Mouse (Mus musculus) CH12.LX (cell line): ENCODE data around the gene Rpl41. TPM values are rescaled to one million over a fixed set of nuclear protein-coding genes. Genes with fewer than 3 reads are reported as not detected.

ENCODE experiments used
- DNase-seq: peaks from one replicate; pipeline ENCODE4 v3.0.0-alpha.2; 2013; ENCODE audit errors: extremely low read depth
- H3K27ac ChIP-seq: 2 replicates; pipeline ENCODE4 v1.5.1; 2012; ENCODE audit warnings: low read depth, mild to moderate bottlenecking, control low read depth, moderate library complexity; ENCODE audit not compliant: insufficient read depth
- H3K27me3 ChIP-seq: replicated peaks from 2 replicates; pipeline ENCODE3; 2012; ENCODE audit warnings: inconsistent platforms
- H3K36me3 ChIP-seq, 2 experiments: replicated peaks in 1 of 2; 2 replicates each; pipeline versions ENCODE3 to v1.6.1; 2012; ENCODE audit warnings: inconsistent platforms in 1 of 2, low read length in 1 of 2, mild to moderate bottlenecking in 1 of 2, mixed read lengths in 1 of 2, moderate library complexity in 1 of 2; ENCODE audit not compliant: control insufficient read depth in 1 of 2, insufficient read depth in 1 of 2
- H3K4me1 ChIP-seq, 2 experiments: 2 replicates each; pipeline ENCODE4 v1.6.1; 2012; ENCODE audit warnings: inconsistent platforms in 1 of 2, moderate library complexity in 1 of 2; ENCODE audit not compliant: insufficient read depth in 2 of 2, control insufficient read depth in 1 of 2
- H3K4me2 ChIP-seq: 2 replicates; pipeline ENCODE4 v1.6.1; 2012; ENCODE audit warnings: low read depth, mild to moderate bottlenecking, control low read depth; ENCODE audit not compliant: poor library complexity, insufficient read depth, severe bottlenecking
- H3K4me3 ChIP-seq, 3 experiments: fragments of 150-350 bp in 1 of 3; sonication (generic) in 1 of 3; replicated peaks in 1 of 3; 2 replicates each; pipeline versions ENCODE3 to v1.5.1; 2011 to 2012; ENCODE audit warnings: low read depth in 2 of 3, low read length in 2 of 3, mild to moderate bottlenecking in 2 of 3, moderate library complexity in 2 of 3, control low read depth in 1 of 3, improper control_type of control experiment in 1 of 3, inconsistent platforms in 1 of 3, mixed read lengths in 1 of 3; ENCODE audit not compliant: poor library complexity in 1 of 3
- H3K79me2 ChIP-seq: replicated peaks from 2 replicates; pipeline ENCODE4 v1.6.1; 2012; ENCODE audit warnings: mild to moderate bottlenecking, moderate library complexity; ENCODE audit not compliant: control insufficient read depth, poor library complexity, insufficient read depth, severe bottlenecking; ENCODE audit errors: extremely low read depth
- H3K9ac ChIP-seq: 2 replicates; pipeline ENCODE4 v1.6.1; 2012; ENCODE audit warnings: low read depth, mild to moderate bottlenecking, control low read depth, moderate library complexity; ENCODE audit not compliant: insufficient read depth
- H3K9me3 ChIP-seq: replicated peaks from 2 replicates; pipeline ENCODE3; 2012; ENCODE audit warnings: low read length, inconsistent platforms, mixed read lengths
- BHLHE40 ChIP-seq: IDR thresholded peaks from 2 replicates; pipeline ENCODE4 v1.6.1; 2011; ENCODE audit warnings: mild to moderate bottlenecking, low read depth, low read length, improper control_type of control experiment
- CHD1 ChIP-seq: IDR thresholded peaks from 2 replicates; pipeline ENCODE4 v1.6.1; 2012; ENCODE audit warnings: low read depth, low read length, improper control_type of control experiment, inconsistent platforms
- CHD2 ChIP-seq: IDR thresholded peaks from 2 replicates; pipeline ENCODE4 v1.6.1; 2011; ENCODE audit warnings: low read length, improper control_type of control experiment
- CTCF ChIP-seq, 2 experiments: IDR thresholded peaks in 1 of 2; conservative IDR thresholded peaks in 1 of 2; 2 replicates each; pipeline ENCODE4 v1.5.1; 2011 to 2012; ENCODE audit warnings: low read depth in 2 of 2, low read length in 2 of 2, improper control_type of control experiment in 1 of 2, inconsistent platforms in 1 of 2, mild to moderate bottlenecking in 1 of 2, moderate library complexity in 1 of 2
- E2F4 ChIP-seq: IDR thresholded peaks from 2 replicates; pipeline ENCODE4 v1.6.1; 2011; ENCODE audit warnings: low read depth, low read length, improper control_type of control experiment; ENCODE audit not compliant: insufficient replicate concordance
- ELF1 ChIP-seq: IDR thresholded peaks from 2 replicates; pipeline ENCODE4 v1.6.1; 2014; ENCODE audit warnings: low read depth, mild to moderate bottlenecking, inconsistent platforms, low read length, improper control_type of control experiment
- EP300 ChIP-seq: IDR thresholded peaks from 2 replicates; pipeline ENCODE4 v1.6.1; 2011; ENCODE audit warnings: low read length, improper control_type of control experiment
- ETS1 ChIP-seq: conservative IDR thresholded peaks from 2 replicates; pipeline ENCODE4 v1.6.1; 2012; ENCODE audit warnings: low read depth, mild to moderate bottlenecking, inconsistent platforms, low read length, improper control_type of control experiment, moderate library complexity
- GABPA ChIP-seq: IDR thresholded peaks from 2 replicates; pipeline ENCODE4 v1.6.1; 2012; ENCODE audit warnings: low read depth, low read length, improper control_type of control experiment, inconsistent platforms; ENCODE audit not compliant: insufficient replicate concordance
- HCFC1 ChIP-seq: IDR thresholded peaks from 2 replicates; pipeline ENCODE4 v1.6.1; 2012; ENCODE audit warnings: low read depth, mild to moderate bottlenecking, inconsistent platforms, low read length, improper control_type of control experiment
- IRF4 ChIP-seq: IDR thresholded peaks from 2 replicates; pipeline ENCODE4 v1.6.1; 2014; ENCODE audit warnings: low read depth, mild to moderate bottlenecking, inconsistent platforms, low read length, improper control_type of control experiment
- JUN ChIP-seq: IDR thresholded peaks from 2 replicates; pipeline ENCODE4 v1.6.1; 2011; ENCODE audit warnings: low read depth, mild to moderate bottlenecking, low read length, improper control_type of control experiment, moderate library complexity; ENCODE audit not compliant: insufficient read depth
- JUND ChIP-seq: conservative IDR thresholded peaks from 2 replicates; pipeline ENCODE4 v1.6.1; 2011; ENCODE audit warnings: low read depth, low read length, improper control_type of control experiment
- KAT2A ChIP-seq: IDR thresholded peaks from 2 replicates; pipeline ENCODE4 v1.6.1; 2012; ENCODE audit warnings: low read length, improper control_type of control experiment, inconsistent platforms; ENCODE audit not compliant: insufficient replicate concordance
- MAFK ChIP-seq: IDR thresholded peaks from 2 replicates; pipeline ENCODE4 v1.6.1; 2011; ENCODE audit warnings: low read length, improper control_type of control experiment; ENCODE audit not compliant: insufficient replicate concordance
- MAX ChIP-seq: IDR thresholded peaks from 2 replicates; pipeline ENCODE4 v1.6.1; 2011; ENCODE audit warnings: low read length, improper control_type of control experiment
- MAZ ChIP-seq: IDR thresholded peaks from 2 replicates; pipeline ENCODE4 v1.6.1; 2012; ENCODE audit warnings: low read depth, mild to moderate bottlenecking, inconsistent platforms, low read length, improper control_type of control experiment, moderate library complexity
- MEF2A ChIP-seq: IDR thresholded peaks from 2 replicates; pipeline ENCODE4 v1.6.1; 2014; ENCODE audit warnings: low read depth, mild to moderate bottlenecking, inconsistent platforms, low read length, improper control_type of control experiment, borderline replicate concordance
- MXI1 ChIP-seq: IDR thresholded peaks from 2 replicates; pipeline ENCODE4 v1.6.1; 2011; ENCODE audit warnings: mild to moderate bottlenecking, low read depth, low read length, improper control_type of control experiment
- MYC ChIP-seq: IDR thresholded peaks from 2 replicates; pipeline ENCODE4 v1.6.1; 2011; ENCODE audit warnings: low read depth, mild to moderate bottlenecking, improper control_type of control experiment, low read length
- NELFE ChIP-seq: IDR thresholded peaks from 2 replicates; pipeline ENCODE4 v1.6.1; 2011; ENCODE audit warnings: low read depth, low read length, improper control_type of control experiment
- NRF1 ChIP-seq: IDR thresholded peaks from 2 replicates; pipeline ENCODE4 v1.6.1; 2014; ENCODE audit warnings: low read depth, mild to moderate bottlenecking, inconsistent platforms, low read length, improper control_type of control experiment, moderate library complexity
- PAX5 ChIP-seq: IDR thresholded peaks from 2 replicates; pipeline ENCODE4 v1.6.1; 2012; ENCODE audit warnings: low read length, inconsistent platforms, mixed read lengths
- POLR2A ChIP-seq: IDR thresholded peaks from 2 replicates; pipeline ENCODE4 v1.6.1; 2011; ENCODE audit warnings: low read depth, mild to moderate bottlenecking, improper control_type of control experiment, low read length
- POLR2AphosphoS2 ChIP-seq: IDR thresholded peaks from 2 replicates; pipeline ENCODE4 v1.6.1; 2011; ENCODE audit warnings: low read depth, low read length, improper control_type of control experiment
- RAD21 ChIP-seq: IDR thresholded peaks from 2 replicates; pipeline ENCODE4 v1.6.1; 2011; ENCODE audit warnings: low read depth, mild to moderate bottlenecking, low read length, improper control_type of control experiment, moderate library complexity
- RCOR1 ChIP-seq: conservative IDR thresholded peaks from 2 replicates; pipeline ENCODE4 v1.6.1; 2012; ENCODE audit warnings: low read depth, mild to moderate bottlenecking, inconsistent platforms, low read length, improper control_type of control experiment
- SIN3A ChIP-seq: IDR thresholded peaks from 2 replicates; pipeline ENCODE4 v1.6.1; 2012; ENCODE audit warnings: low read length, improper control_type of control experiment, inconsistent platforms
- SMC3 ChIP-seq: IDR thresholded peaks from 2 replicates; pipeline ENCODE4 v1.6.1; 2011; ENCODE audit warnings: low read depth, low read length, improper control_type of control experiment
- TBP ChIP-seq: conservative IDR thresholded peaks from 2 replicates; pipeline ENCODE4 v1.6.1; 2011; ENCODE audit warnings: low read depth, low read length, improper control_type of control experiment
- TCF12 ChIP-seq: IDR thresholded peaks from 2 replicates; pipeline ENCODE4 v1.6.1; 2014; ENCODE audit warnings: low read depth, mild to moderate bottlenecking, inconsistent platforms, low read length, improper control_type of control experiment
- UBTF ChIP-seq: IDR thresholded peaks from 2 replicates; pipeline ENCODE4 v1.6.1; 2012; ENCODE audit warnings: low read depth, mild to moderate bottlenecking, inconsistent platforms, low read length, improper control_type of control experiment, moderate library complexity
- USF1 ChIP-seq: IDR thresholded peaks from 2 replicates; pipeline ENCODE4 v1.6.1; 2014; ENCODE audit warnings: low read depth, mild to moderate bottlenecking, inconsistent platforms, low read length, improper control_type of control experiment
- USF2 ChIP-seq: conservative IDR thresholded peaks from 2 replicates; pipeline ENCODE4 v1.6.1; 2011; ENCODE audit warnings: low read depth, low read length, improper control_type of control experiment
- ZC3H11A ChIP-seq: IDR thresholded peaks from 2 replicates; pipeline ENCODE4 v1.6.1; 2012; ENCODE audit warnings: low read depth, mild to moderate bottlenecking, inconsistent platforms, low read length, improper control_type of control experiment
- ZKSCAN1 ChIP-seq: IDR thresholded peaks from 2 replicates; pipeline ENCODE4 v1.6.1; 2012; ENCODE audit warnings: low read depth, inconsistent platforms, low read length, improper control_type of control experiment, borderline replicate concordance
- ZMIZ1 ChIP-seq: IDR thresholded peaks from 2 replicates; pipeline ENCODE4 v1.6.1; 2012; ENCODE audit warnings: low read depth, mild to moderate bottlenecking, inconsistent platforms, low read length, improper control_type of control experiment
- ZNF384 ChIP-seq: IDR thresholded peaks from 2 replicates; pipeline ENCODE4 v1.6.1; 2012; ENCODE audit warnings: low read depth, low read length, improper control_type of control experiment, inconsistent platforms
- dilution Hi-C: fragments of 300-500 bp; cut with MboI; formaldehyde crosslinking; loops from 2 replicates; pipeline ENCODE4 v1.14.3; 2020; ENCODE audit warnings: low sequenced_read_pairs; ENCODE audit not compliant: extremely low pct_unique_long_range_greater_than_20kb, extremely low pct_ligation_motif_present
- in situ Hi-C: fragments of 300-500 bp; cut with MboI; formaldehyde crosslinking; loops from 3 replicates; pipeline ENCODE4 v1.14.3; 2019; ENCODE audit warnings: low sequenced_read_pairs, low pct_ligation_motif_present, low pct_unique_long_range_greater_than_20kb, mixed read lengths
- polyA plus RNA-seq: library from polyadenylated mRNA; unstranded; fragments of >175 nt; gene quantifications from 2 replicates; pipeline ENCODE4 v1.2.1, GENCODE M21; 2012; ENCODE audit warnings: low read depth; ENCODE audit not compliant: insufficient read length
- total RNA-seq, 2 experiments: library from RNA; depleted of rRNA; stranded (reverse); fragments of 300-350 nt in 1 of 2; fragments of >200 nt in 1 of 2; gene quantifications; 2 replicates each; pipeline ENCODE4 v1.2.3; 2012 to 2014

Rpl41 gene
- total and polyA plus RNA-seq, 3 experiments = 2,709 to 8,549 (median 8,065) TPM

GRCm38 (mm10) chr10:128525671-128526308, 23.3 kb downstream of the Rpl41 start, which contains the start of gene Esyt1:
Gene Esyt1, minus strand, starts transcription at chr10:128525871.
- no peak for TF ChIP-seq CHD1
- TF ChIP-seq SMC3 = no peak
- peak; percentile 72 for TF ChIP-seq JUN
- no peak for TF ChIP-seq BHLHE40
- 0 out of 2 replicates have a peak, but pooled peaks have one; percentile 38 for TF ChIP-seq ELF1
- TF ChIP-seq KAT2A = no peak
- TF ChIP-seq HCFC1 = peak; percentile 52
- peak; percentile 89 for TF ChIP-seq POLR2A
- TF ChIP-seq CTCF (conservative IDR thresholded peaks at IDR 0.05 in 1 of 2, IDR thresholded peaks at IDR 0.05 in 1 of 2; ENCODE audit: low read depth in 2 of 2, low read length in 2 of 2) = peak in 1 of 2 experiments; percentile 52; a peak in 2 of 4 replicates
- no peak for TF ChIP-seq NRF1
- peak; percentile 73 for TF ChIP-seq JUND
- TF ChIP-seq ZNF384 = no peak
- TF ChIP-seq CHD2 = peak; percentile 59; the same call in 1 of the 2 replicates
- no peak for TF ChIP-seq ZKSCAN1
- no peak for TF ChIP-seq PAX5
- TF ChIP-seq MAFK = no peak
- TF ChIP-seq ZC3H11A = no peak
- TF ChIP-seq E2F4 = peak; percentile 94; the same call in 1 of the 2 replicates
- TF ChIP-seq TBP = peak; percentile 91
- TF ChIP-seq EP300 = no peak
- peak; percentile 31; the same call in 1 of the 2 replicates for TF ChIP-seq IRF4
- TF ChIP-seq MAZ = peak; percentile 71
- TF ChIP-seq MXI1 = no peak; the same call in 1 of the 2 replicates
- peak; percentile 40 for TF ChIP-seq USF1
- peak; percentile 44; the same call in 1 of the 2 replicates for TF ChIP-seq ETS1
- TF ChIP-seq ZMIZ1 = peak; percentile 83
- TF ChIP-seq RAD21 = no peak
- TF ChIP-seq TCF12 = peak; percentile 60
- no peak for TF ChIP-seq GABPA
- peak; percentile 87 for TF ChIP-seq MYC
- peak; percentile 91; the same call in 1 of the 2 replicates for TF ChIP-seq MAX
- TF ChIP-seq UBTF = no peak
- TF ChIP-seq RCOR1 = no peak
- no peak; the same call in 1 of the 2 replicates for TF ChIP-seq SIN3A
- no peak for TF ChIP-seq USF2
- no peak for TF ChIP-seq MEF2A
- TF ChIP-seq NELFE = peak; percentile 63
- TF ChIP-seq POLR2AphosphoS2 = peak; percentile 54; the same call in 1 of the 2 replicates
- TF ChIP-seq, all 38 proteins: peak for 19
- H3K79me2 ChIP-seq = no peaks in the 10 kb centered on the region
- H3K27ac ChIP-seq = peak within 1 kb of the TSS; percentile 51
- DNase-seq = peak; percentile 99
- peak within 1 kb of the TSS; percentile 71 for H3K9ac ChIP-seq
- no peaks in the 10 kb centered on the region for H3K9me3 ChIP-seq
- in situ Hi-C loops = no loop called here
- peaks cover 0 to 21% of the 10 kb centered on the region in 2 experiments; a peak in 2 of 4 replicates for H3K4me1 ChIP-seq
- H3K4me3 ChIP-seq = peak within 1 kb of the TSS; percentile 86 to 92 (median 86)
- no peaks in the 10 kb centered on the region for H3K27me3 ChIP-seq
- peaks cover 18 to 22% of the 10 kb centered on the region in 2 experiments for H3K36me3 ChIP-seq
- dilution Hi-C loops = no loop called here
- peak within 1 kb of the TSS; percentile 81 for H3K4me2 ChIP-seq
